Mouse (Mus musculus) bone marrow, adult 2 months (tissue): ENCODE results near the gene Mrap.

ENCODE experiments used
- CTCF ChIP-seq: fragments of 200-500 bp; IDR thresholded peaks from 2 replicates; pipeline ENCODE4 v1.5.1; 2011; ENCODE audit warnings: low read length, control low read depth; ENCODE audit not compliant: control insufficient read depth, insufficient read depth
- POLR2A ChIP-seq: fragments of 200-500 bp; IDR thresholded peaks from 2 replicates; pipeline ENCODE4 v1.6.1; 2011; ENCODE audit warnings: low read depth, mild to moderate bottlenecking, control low read depth, low read length, borderline replicate concordance; ENCODE audit not compliant: control insufficient read depth

DNA sequence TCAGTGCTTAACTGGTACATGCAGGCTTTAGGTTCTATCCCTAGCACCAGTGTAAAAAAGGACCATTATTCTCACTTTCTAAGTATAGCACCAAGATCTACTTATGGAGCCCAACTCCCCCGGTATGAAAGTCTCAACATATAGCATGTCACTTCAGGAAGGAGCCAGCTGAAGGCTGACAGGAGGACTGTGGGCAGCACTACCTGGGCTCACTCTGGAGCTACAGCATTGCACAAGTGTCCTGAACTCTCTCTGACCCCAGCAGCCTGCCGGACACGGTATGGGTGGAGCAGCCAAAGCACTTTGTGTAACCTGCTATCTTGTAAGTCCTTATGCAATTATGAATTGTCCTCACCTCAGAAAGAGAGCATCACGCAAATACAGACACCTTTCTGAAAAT lies 47.2 kb downstream of the Mrap start:
- TF ChIP-seq CTCF (no peak), POLR2A (no peak)
